Mouse (Mus musculus) cerebellum, adult 9-10 months (tissue): Measurements from ENCODE around the gene Ano6.

ENCODE experiments used
- DNase-seq: peaks from one replicate; pipeline ENCODE4 v3.0.0; 2022

Ano6 gene

GRCm38 (mm10) chr15:95948411-95948810 lies 157.8 kb downstream of the Ano6 start:
- DNase-seq = no peak

- DNase-seq = no peak
Observed at GRCm38 (mm10) chr15:95949336-95949735, 158.7 kb downstream of the Ano6 start.

- no peak for DNase-seq
Observed at GRCm38 (mm10) chr15:95951497-95951896, 160.9 kb downstream of the Ano6 start.

GRCm38 (mm10) chr15:95956692-95957091 lies 166.0 kb downstream of the Ano6 start:
- no peak for DNase-seq

- no peak for DNase-seq
Observed at GRCm38 (mm10) chr15:95962411-95963123, 171.9 kb downstream of the Ano6 start.

GRCm38 (mm10) chr15:95963124-95963482 lies 172.5 kb downstream of the Ano6 start:
- DNase-seq = no peak

GRCm38 (mm10) chr15:95963533-95964250 lies 173.0 kb downstream of the Ano6 start:
- DNase-seq = no peak

GRCm38 (mm10) chr15:95964251-95964561 lies 173.6 kb downstream of the Ano6 start:
- no peak for DNase-seq

GRCm38 (mm10) chr15:95966979-95967378 lies 176.3 kb downstream of the Ano6 start:
- no peak for DNase-seq

GRCm38 (mm10) chr15:95967516-95968196 lies 177.0 kb downstream of the Ano6 start:
- DNase-seq = no peak

- no peak for DNase-seq
Observed at GRCm38 (mm10) chr15:95969596-95969995, 179.0 kb downstream of the Ano6 start.

- DNase-seq = no peak
Observed at GRCm38 (mm10) chr15:95970176-95970575, 179.5 kb downstream of the Ano6 start.

GRCm38 (mm10) chr15:95970691-95971090 lies 180.0 kb downstream of the Ano6 start:
- DNase-seq = no peak

- DNase-seq = no peak
Observed at GRCm38 (mm10) chr15:95971302-95971701, 180.7 kb downstream of the Ano6 start.

GRCm38 (mm10) chr15:95972156-95972555 lies 181.5 kb downstream of the Ano6 start:
- DNase-seq = no peak

- no peak for DNase-seq
Observed at GRCm38 (mm10) chr15:95972621-95973020, 182.0 kb downstream of the Ano6 start.

GRCm38 (mm10) chr15:95974021-95974597 lies 183.5 kb downstream of the Ano6 start:
- no peak for DNase-seq

- no peak for DNase-seq
Observed at GRCm38 (mm10) chr15:95976156-95976876, 185.7 kb downstream of the Ano6 start.

GRCm38 (mm10) chr15:95977169-95977938 lies 186.7 kb downstream of the Ano6 start:
- no peak for DNase-seq

GRCm38 (mm10) chr15:95977939-95978252 lies 187.3 kb downstream of the Ano6 start:
- no peak for DNase-seq

- DNase-seq = no peak
Observed at GRCm38 (mm10) chr15:95980641-95981040, 190.0 kb downstream of the Ano6 start.

GRCm38 (mm10) chr15:95987916-95988315 lies 197.3 kb downstream of the Ano6 start:
- no peak for DNase-seq
